Mouse (Mus musculus) yolk sac, embryonic 10.5 days (tissue): ENCODE results near the gene Alk.

ENCODE experiments used
- DNase-seq: peaks from one replicate; pipeline ENCODE4 v3.0.0-alpha.2; 2017; ENCODE audit warnings: low spot score

Gene Alk

DNA sequence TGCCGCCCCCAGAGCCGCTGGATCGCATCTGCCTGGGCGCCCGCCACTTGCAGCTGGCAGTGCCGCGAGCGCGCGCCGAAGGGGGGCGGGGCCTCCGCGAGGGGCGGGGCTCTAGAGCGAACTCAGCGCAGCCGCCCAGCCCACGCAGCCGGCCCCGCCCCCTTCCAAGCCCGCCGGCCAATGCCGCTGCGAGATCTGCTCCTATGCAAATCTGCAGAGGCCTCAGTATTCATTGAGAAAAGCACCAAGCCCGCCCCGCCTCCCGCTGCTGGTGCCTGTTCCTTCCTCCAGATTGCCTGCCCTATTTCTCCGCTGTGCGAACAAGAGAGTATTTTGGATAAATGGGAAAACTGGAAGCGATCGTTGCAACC, at the start of gene Alk:
Gene Alk, minus strand, starts transcription at position 18 of the 371 bp plus-strand sequence.
- DNase-seq: peak; percentile 86

DNA sequence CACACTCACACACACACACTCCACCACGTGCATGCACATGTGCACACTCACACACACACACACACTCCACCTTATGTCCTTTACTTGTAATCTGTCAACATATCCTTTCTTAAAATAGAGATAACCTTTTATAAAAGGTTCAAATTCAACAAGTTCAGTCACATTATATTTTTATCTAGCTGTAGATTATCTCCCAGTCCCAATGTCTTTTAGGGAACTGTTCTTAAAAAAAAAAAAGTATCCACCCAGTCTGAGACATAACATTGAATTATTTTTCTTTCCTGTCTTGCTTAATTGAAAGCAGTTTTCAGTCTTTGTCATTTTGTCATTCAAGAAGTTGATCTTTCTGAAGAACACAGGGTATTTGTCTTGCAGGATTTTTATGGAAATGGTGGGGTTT, 48.4 kb upstream of the Alk start:
- no peak for DNase-seq

DNA sequence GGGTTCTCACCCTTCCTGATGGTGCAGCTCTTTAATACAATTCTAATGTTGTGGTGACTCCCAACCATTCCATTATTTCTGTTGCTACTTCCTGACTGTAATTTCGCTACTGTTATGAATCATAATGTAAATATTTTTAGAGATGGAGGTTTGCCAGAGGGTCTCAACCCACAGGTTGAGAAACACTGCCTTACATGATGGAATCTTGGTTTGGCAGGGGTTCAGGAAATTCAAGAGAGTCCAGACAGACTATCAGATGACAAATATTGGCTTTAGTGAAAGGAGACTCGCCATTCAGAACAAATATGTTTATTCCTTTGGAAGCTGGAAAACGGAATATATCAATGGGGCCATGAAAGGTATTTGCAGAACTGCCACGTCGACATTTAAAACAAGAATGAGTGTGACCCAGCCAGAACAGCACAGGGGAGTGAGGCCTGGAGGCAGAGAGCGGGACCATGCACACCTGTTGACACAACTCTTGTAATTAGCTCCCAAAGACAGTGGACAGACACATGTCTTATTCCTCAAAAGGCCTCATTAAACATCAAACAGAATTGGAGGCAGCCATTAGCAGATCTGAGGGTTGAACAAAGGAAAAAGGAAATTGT, 44.3 kb upstream of the Alk start:
- DNase-seq: no peak

DNA sequence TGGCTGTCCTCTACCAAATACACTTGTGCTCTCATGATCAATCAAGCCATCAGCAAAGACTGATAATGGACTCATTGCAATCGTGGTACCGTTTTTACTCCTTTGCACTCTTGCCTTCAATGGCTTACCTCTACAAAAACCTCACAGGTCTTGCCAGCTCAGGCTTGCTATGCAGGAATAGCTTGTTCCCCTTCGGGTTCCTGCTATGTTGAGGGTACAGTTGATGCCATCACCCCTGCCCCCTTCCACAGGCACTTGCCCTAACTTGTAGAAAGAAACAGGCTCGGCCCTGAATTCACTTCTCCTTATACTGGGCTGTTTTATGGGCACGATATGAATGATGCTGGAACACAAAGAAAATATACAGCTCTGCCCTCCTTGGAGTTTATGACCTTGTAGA, 41.7 kb upstream of the Alk start:
- DNase-seq: no peak

DNA sequence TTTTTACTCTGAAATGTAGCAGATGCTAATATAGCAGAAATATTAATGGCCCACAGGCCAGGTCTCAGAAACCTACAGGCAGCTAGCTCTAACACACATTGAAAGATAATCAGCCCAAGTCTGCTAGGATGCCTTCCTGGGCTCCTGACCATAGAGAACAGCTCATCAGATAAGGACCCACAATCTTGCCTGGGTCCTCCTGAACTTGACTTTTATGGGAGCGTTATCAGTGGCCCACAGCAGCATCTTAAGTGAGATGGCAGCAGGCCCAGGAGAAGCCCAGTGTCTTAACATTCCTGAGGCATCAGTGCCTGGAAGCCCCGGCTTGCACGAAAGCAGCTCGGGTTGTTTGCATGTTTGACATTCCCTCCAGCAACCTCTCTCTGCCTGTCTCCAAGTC, 35.7 kb upstream of the Alk start:
- peak; percentile 39 for DNase-seq

DNA sequence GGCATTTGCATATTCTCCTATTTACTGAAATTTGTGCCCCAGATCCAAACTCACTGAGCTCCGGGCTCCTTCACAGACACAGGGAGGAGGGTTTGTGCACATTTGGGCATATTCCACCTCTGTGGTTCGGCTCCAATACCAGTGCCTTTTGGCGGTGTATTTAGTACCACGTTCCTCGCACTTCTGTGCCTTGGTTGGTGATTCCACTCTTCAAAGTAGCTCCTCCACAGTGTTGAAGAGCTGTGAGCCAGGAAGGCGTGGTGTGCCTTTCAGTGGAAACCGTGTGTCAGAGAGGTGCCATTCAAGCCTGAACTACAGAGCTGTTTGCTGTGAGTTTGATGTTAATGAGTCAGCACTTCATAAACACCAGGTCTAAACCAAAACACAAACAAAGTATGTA, 35.0 kb upstream of the Alk start:
- DNase-seq: no peak

DNA sequence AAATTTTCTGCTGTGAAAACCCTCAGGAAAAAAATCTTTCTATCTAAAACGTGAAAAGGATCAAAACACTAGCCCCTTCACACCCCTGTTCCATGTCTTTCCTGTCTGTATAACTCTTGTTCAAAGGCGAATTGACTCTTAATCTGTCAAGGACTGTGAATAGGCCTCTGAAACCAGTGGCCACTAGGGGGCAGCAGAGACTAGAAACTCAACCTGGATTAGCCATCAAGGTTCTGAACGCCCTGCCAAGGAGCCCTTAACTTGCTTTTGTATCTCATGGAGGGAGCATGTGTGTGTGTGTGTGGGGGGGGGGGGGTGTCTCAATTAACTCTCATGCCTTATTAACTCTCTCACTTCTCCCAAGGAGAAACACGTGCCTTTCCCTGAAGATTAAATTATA, 1.8 kb upstream of the Alk start:
- DNase-seq: peak; percentile 32

DNA sequence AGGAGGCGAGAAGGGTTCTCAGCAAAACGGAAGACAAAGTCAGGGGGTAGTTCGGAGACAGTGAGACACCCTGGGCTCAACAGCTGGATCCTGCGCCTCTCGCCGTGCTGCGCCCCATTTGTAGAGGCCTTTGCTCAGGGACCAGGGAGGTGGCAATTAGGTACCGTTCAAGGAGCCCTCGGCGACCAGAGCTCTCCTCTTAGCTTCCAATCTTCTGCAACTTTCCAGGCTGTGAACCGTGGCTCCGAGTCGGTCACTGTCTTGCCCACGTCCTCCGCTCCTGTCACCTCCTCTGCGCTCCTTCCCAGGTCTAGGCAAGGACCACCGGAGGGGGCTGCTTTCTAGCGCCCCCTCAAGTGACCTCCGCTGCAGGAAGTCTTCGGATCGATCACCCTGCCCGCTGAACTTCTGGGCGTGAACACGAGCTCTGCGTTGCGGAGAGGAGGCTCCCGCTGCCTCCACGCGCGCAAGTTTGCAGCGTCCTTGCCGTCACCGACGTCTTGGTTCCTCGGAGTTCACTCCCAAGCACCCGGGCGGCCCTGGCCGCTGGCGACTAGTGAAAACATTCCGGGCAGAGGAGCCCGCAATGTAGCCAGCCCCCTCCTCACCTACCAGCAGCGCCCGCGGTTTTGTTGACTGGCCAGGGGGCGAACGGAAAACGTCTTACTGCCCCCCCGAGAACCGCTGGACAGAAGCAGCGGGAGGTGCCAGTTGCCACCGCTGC, 379 bp downstream of the Alk start:
- no peak for DNase-seq

DNA sequence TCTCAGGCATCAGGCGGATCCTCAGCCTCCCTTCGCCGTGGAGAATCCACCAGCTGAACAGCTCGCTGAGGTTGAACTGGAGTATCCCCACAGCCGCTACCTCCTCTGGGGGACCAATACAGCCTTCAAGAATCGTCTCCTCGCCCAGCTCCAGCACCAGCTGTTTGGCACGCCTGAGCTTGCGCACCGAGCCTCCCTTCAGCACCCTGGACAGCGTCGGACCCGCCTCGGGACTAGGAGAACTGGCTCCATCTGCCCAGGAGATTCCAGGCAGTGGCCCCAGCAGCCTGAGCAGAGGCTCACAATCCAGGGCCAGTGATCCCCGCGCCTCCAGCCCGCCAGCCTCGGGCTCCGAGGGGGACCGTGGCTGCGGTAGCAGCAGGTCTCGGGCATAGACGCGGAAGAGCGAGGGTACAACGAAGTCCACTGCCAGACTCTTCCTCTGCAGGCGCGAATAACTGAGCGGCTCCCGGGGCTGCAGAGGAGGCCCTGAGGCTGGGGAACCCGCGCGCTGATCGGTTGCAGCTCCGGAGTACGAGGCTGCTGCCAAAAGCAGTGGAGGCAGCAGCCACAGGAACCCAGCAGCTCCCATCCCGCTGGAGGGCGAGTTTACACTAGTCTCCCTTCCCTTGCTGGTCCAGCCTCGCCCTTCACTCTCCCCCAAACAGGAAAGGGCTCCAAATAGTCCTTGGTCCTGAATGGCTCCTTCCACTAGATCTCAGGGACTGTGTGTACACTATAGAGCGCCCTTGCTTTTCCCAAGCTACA, 1.1 kb downstream of the Alk start:
- DNase-seq: peak; percentile 74

DNA sequence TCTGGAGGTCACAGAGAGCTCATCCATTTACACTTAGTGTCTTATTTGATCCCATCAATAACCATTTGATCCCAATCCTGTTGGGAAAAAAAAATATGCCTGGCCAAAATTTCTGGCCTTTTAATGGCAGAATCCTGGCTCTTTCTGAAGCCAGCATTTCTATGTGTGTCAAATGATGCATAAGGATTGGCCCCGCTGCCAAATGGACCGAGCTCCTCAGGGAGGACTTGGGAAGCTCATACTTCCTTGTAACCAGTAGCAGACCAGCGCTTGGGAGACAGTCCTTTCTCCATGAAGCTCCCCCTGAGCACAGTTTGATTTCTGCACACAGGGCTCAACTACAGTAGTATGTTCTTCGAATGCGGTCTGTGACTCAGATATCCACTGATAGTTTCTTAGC, 3.6 kb downstream of the Alk start:
- DNase-seq: no peak

DNA sequence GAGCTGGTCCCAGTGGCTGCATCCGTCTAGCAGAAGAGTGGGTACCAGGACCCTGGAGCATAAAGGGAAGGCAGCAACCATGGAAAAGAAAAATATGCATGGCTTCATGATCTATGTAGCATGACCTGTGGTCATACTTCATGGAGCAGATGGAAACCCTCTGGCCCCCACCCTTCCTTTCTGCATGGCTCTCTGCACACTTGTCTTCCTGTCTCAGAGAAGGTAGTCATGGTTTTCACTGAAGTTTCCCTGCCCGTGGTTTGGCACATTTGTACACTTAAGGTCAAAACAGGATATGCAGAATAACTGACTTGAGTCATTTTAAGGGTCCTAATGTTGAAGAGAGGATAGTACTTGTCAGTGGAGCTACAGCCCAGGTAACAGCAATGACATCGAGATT, 16.8 kb downstream of the Alk start:
- DNase-seq: no peak

DNA sequence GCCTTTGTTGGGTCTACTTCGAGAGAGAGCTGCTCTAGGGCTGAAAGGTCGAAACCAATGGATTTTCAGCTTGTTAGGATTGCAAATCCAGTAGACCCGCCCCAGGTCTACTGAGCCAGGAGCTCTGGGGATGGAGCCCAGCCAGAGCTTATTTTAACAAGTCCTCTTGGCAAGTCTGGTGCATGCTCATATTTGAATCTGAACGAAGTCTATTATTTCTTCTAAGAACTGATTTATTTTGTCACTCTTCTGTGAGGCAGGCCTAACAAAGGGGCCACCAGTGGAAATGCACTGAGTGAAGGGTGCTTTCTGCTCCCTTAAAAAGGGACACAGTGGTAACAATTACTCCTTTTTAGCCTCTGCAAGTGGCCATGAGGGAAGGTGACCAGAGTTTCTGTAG, 24.3 kb downstream of the Alk start:
- DNase-seq: no peak

DNA sequence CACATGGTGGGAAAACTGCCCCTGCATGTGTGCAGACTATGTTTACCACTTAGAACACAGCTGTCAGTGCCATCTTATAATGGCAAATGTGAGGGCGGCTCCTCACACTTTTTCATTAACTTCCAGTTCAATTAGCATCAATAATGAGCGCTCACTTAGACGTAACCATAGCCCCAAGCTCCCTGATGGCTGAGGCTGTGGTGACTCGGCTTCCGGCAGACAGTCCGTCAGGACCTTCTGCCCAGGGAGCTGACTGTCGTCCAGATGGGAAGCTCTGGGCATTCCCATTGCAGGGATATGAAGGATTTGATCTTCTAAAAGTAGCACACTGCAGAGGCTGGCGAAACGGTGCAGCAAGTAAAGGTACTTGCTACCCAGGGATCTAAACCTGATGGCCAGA, 25.1 kb downstream of the Alk start:
- no peak for DNase-seq

DNA sequence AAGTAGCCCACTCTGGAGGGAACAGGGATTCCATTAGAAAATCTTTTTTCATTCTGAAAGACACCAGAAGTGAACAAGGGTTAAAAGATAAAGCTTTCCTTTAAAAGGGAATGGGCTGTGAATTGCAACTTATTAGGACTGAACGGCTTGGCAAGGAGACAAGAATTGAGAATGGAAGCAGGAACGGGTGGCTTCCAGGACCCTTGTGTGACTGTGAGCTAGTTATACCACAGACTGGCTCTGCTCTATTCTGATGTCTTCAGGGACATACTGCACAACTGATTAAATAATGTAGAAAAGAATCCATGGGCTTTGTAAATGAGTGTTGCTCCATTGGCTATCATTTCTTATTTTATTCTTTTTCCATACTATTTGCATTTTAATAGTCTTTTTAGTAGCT, 33.0 kb downstream of the Alk start:
- DNase-seq: no peak

DNA sequence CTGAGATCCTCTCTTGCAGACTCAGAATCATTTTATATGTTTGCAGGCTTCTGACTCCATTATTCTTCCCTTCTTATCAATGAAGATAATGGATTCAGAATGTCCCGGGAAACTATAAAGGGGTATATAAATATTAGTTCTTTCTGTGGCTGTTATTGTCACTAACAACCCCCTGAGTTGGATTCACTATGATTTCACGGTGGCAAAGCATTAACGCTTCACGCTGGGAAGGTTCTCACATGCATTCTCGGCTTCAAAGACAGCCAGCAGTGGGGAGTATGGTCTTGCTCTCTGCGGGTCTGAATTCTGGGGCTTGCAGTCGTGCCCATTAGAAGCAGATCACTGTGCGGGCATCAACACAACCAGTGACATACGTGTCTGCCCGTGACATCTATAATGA, 34.9 kb downstream of the Alk start:
- DNase-seq: no peak

DNA sequence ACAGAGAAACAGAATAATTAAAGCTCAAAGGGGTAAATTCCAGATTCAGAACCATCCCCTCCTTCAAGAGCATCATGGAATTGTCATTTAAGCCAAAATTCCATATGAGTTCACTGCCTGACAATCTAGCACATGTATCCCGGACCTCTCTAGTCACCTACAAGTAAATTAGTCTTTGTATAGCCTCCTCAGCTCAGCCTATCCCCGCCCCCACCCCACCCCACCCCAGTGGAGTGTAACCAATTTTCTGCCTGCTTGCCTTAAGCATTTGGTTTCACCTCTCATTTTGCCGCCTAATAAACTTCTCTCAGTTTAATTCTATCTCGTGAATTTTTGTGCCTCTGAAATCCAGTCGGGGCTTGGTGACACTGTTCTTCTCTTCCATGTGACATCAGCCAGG, 41.0 kb downstream of the Alk start:
- DNase-seq: no peak

DNA sequence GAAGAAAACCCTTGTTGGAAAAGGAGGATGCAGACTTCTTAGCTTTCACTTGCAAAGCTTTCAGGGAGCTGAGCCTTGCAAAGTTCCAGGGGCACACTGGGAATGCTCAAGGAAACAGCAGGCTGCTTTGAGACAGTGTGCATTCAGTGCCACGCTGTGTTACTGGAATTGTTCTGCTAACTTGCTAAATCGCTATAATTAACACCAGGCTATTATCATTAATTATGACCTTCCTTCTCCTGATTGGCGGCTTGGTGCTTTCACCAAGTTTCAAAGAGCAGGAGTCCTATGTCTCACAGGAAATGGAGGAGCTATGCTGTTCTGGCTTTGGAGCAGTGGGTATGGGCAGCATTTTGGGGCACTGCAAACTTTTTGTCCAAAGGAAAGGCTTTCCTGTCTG, 43.0 kb downstream of the Alk start:
- no peak for DNase-seq

DNA sequence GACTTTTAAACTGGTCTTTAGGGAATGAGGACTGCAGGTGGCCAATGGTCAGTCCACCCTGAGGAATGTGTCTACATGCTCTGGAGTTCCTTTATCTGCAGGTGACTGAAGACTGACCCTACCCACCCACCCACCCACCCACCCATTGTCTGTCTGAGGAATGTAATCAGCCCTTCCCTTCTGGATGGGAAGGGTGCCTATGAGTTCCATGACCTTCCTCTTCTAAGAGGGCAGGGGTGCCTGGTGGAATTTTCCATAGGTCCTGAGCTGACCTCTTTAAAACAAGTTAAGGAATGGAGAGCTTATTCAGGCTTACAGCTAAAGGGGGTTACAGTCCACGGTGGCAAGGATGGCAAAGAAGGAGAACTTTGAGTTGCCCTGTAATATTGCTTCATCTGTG, 43.7 kb downstream of the Alk start:
- no peak for DNase-seq

DNA sequence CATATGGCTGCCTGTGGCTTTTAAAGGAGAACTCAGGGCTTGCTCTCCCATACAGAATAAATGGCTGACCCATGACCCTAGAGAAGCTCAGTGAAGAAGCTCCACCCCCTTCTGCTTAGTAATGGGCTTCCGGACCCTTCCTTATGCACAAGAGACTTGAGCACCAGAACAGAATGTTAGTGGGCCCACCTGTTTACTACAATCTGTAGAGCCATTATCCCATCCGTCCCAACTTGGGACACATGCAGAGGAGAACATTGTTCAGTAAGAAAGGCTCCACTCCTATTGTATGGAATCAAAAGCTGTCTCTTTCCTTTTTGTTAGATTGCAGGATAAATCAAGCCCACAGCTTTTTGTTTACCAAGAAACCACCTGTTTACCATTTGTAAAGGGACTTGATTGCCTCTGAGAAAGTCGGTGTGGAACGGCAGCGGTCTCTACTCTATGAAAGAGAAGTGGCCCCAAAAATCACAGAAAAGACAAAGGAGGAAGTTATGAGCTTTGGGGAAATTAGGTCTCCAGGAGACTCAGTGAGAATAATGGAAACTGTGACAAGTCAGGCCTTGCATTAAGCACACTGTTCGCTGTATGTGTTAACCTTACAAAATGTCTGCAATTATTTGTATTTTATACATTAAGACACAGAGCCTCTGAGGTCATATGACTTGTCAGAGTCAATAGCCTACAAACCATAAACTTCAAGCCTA, 47.2 kb downstream of the Alk start:
- no peak for DNase-seq

DNA sequence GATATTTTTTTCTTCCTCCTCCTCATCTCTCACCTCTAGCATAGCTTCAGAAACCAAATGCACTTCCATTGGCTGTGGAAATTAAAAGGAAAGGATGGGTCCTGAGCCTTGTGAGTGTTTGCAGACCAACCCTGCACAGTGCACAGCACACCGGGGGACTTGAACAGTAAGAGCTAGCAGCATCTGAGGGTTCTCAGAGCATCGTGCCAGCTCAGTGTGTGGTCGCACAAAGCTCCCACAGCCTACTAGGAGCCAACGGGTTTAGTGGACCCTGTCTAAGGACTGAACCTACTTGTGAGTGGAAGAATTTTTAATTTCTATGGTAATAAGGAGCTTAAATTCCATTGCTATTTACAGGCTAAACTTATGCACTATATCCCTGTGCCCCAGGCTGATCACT, 58.2 kb downstream of the Alk start:
- DNase-seq: no peak

DNA sequence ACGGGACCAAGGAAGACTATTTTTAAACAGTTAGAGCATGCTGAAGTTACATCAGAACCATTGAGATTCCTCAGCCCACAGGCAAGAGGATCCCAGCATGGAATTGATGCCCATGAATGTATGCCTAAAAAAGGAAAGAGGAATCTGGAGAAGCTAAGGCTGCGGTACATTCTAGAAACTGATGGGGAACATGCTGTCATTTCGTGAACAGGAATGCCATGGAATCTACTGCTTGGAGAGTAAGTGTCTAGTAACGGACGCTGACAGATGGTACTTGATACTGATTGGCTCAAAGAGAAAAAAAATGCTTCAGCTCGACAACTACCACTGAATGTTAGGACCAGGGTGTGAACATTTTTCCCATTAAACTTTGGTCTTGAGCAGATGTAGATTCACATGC, 69.1 kb downstream of the Alk start:
- DNase-seq: no peak

DNA sequence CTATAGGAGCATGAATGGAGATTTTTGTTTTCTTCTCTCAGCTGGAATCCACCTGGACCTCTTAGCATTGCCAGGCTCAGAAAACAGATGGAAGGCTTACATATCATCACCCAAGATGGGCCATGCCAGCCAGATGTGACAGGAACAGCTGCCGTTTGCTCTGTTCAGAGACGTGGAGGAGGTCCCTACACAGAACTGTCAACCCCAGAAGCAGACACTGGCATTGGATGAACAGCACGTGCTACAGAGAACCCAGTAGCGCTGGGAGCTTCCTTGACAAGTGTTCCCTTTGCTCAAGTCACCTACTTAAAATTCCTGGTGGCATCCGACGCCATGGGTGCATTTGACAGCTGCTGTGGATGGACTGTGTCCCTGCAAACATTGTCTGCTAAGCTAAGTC, 72.2 kb downstream of the Alk start:
- DNase-seq: no peak

DNA sequence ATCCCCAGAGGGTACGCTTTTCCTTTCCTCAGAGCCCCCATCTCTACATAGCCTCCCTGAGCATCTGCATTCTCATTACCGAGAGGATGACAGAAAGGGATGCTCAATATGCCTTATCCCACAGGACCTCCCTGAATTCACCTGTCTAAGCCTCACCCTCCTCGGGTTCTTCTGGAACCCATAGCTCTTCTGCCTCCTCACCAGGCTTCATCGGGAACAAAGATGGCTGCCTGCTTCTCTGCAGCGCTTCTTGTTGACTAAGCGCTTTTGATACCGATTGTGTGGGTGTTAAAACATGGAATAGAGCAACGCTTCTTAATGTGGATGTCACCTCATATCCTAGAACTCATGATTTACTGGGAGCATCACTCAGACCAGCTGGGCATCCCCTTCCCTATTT, 75.9 kb downstream of the Alk start:
- no peak for DNase-seq
